Mouse (Mus musculus) intestine, embryonic 16.5 days (tissue): Measurements from ENCODE around the gene Creb3l4. TPM values are rescaled to one million over a fixed set of nuclear protein-coding genes. Genes with fewer than 3 reads are reported as not detected.

ENCODE experiments used
- microRNA-seq: library from miRNA; unstranded; fragments of <30 nt; microRNA quantifications from one replicate; pipeline ENCODE4, GENCODE M21; 2016
- polyA plus RNA-seq: library from polyadenylated mRNA; unstranded; fragments of >200 nt; fragmentation: Nextera tagmentation; extraction: Ambion mirVana; gene quantifications from 2 replicates; pipeline ENCODE4 v1.2.1, GENCODE M21; 2015

Creb3l4 gene
- polyA plus RNA-seq, 1 experiment from 2014 or later, result 18.9 TPM

Small RNAs within 50 kb of the gene (microRNA-seq; reads per million reads assigned to microRNA genes)
- not detected for gene Mir7012

Other genes starting within 250 kb of the Creb3l4 start
- gene Hax1, start 244.7 kb downstream of the Creb3l4 start, polyA plus RNA-seq, result 124 and 135 TPM in 2 replicates
- gene 4933434E20Rik, start 191.9 kb downstream of the Creb3l4 start, polyA plus RNA-seq, result 194 and 199 TPM in 2 replicates
- 122 and 146 TPM in 2 replicates for gene Ubap2l, start 190.9 kb downstream of the Creb3l4 start, polyA plus RNA-seq
- gene Tpm3, start 170.9 kb downstream of the Creb3l4 start, polyA plus RNA-seq, result 532 and 565 TPM in 2 replicates
- 0.16 and 0.17 TPM in 2 replicates for gene Nup210l, start 139.4 kb downstream of the Creb3l4 start, polyA plus RNA-seq
- gene Rps27, start 29.9 kb downstream of the Creb3l4 start, polyA plus RNA-seq, result 1,326 and 1,461 TPM in 2 replicates
- gene Rab13, start 29.8 kb downstream of the Creb3l4 start, polyA plus RNA-seq, result 18.6 and 22.0 TPM in 2 replicates
- gene Jtb, start 11.9 kb downstream of the Creb3l4 start, polyA plus RNA-seq, result 110 and 114 TPM in 2 replicates
- 94.5 and 127 TPM in 2 replicates for gene Slc39a1, start 4.7 kb upstream of the Creb3l4 start, polyA plus RNA-seq
- 19.1 and 20.1 TPM in 2 replicates for gene Crtc2, start 10.7 kb upstream of the Creb3l4 start, polyA plus RNA-seq
- 2.3 and 2.4 TPM in 2 replicates for gene Dennd4b, start 21.7 kb upstream of the Creb3l4 start, polyA plus RNA-seq
- 6.4 and 8.9 TPM in 2 replicates for gene Gatad2b, start 49.7 kb upstream of the Creb3l4 start, polyA plus RNA-seq
- 8.4 and 8.6 TPM in 2 replicates for gene Slc27a3, start 146.4 kb upstream of the Creb3l4 start, polyA plus RNA-seq
- 20.2 and 22.1 TPM in 2 replicates for gene Ints3, start 190.1 kb upstream of the Creb3l4 start, polyA plus RNA-seq
- 5.6 and 6.6 TPM in 2 replicates for gene Npr1, start 222.4 kb upstream of the Creb3l4 start, polyA plus RNA-seq
- gene Ilf2, start 232.6 kb upstream of the Creb3l4 start, polyA plus RNA-seq, result 125 and 140 TPM in 2 replicates
- gene Snapin, start 247.5 kb upstream of the Creb3l4 start, polyA plus RNA-seq, result 74.7 and 79.4 TPM in 2 replicates